Mouse (Mus musculus): ENCODE data around the gene Rnf121. TPM values are rescaled to one million over a fixed set of nuclear protein-coding genes. Genes with fewer than 3 reads are reported as not detected.

The Rnf121 gene
- total RNA-seq, 2 experiments from 2014 or later = 5.0 to 7.5 TPM

DNA sequence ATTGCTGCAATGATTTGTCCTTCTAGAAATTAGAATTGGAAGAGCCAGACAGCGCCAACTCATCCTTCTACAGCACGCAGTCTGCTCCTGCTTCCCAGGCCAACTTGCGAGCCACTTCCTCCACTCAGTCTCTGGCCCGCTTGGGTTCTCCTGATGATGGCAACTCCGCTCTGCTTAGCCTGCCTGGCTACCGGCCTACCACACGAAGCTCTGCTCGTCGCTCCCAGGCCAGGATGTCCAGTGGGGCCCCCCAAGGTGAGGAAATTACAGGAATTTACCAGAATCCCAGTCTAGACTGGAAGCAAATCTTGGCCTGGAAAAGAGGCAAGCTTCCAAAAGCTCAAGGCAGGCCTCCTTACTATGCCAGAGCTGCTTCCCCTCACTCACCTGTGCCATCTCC lies 53.4 kb downstream of the Rnf121 start:
- no peak for ATAC-seq (replicated peaks; ENCODE audit: low FRiP score, poor library complexity, severe bottlenecking)

DNA sequence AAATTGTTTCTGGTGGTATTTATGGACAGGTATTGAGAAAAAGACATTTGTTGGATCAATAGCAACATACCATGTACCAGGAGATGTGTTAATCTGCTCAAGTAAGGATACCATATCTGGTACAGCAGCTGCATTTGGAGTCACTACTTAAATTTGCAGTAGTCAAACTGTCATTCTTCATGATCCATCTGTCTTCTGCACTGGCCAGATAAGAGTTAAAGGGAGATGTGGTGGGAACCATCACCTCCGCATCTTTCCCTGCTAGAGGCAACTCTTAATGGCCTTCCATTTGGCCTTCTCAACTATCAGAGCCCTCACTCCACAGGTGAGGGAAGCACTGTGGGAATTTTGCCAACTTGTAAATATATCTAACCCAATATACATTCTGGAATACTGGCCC lies 58.7 kb downstream of the Rnf121 start:
- peak; percentile 68 for ATAC-seq (replicated peaks; ENCODE audit: low FRiP score, poor library complexity, severe bottlenecking)

DNA sequence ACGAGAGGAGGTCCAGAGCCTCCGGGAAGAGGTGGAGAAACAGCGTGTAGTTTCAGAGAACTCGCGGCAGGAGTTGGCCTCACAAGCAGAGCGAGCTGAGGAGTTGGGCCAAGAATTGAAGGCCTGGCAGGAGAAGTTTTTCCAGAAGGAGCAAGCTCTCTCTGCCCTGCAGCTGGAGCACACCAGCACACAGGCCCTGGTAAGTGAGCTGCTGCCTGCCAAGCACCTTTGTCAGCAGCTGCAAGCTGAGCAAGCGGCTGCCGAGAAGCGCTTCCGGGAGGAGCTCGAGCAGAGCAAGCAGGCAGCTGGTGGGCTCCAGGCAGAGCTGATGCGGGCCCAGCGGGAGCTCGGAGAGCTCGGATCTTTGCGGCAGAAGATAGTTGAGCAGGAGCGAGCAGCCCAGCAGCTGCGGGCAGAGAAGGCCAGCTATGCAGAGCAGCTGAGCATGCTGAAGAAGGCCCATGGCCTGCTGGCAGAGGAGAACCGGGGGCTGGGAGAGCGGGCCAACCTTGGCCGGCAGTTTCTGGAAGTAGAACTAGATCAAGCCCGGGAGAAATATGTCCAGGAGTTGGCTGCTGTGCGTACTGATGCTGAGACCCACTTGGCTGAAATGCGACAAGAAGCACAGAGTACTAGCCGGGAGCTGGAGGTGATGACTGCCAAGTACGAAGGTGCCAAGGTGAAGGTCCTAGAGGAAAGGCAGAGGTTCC lies 64.2 kb downstream of the Rnf121 start:
- ATAC-seq (replicated peaks; ENCODE audit: low FRiP score, poor library complexity, severe bottlenecking) = no peak

DNA sequence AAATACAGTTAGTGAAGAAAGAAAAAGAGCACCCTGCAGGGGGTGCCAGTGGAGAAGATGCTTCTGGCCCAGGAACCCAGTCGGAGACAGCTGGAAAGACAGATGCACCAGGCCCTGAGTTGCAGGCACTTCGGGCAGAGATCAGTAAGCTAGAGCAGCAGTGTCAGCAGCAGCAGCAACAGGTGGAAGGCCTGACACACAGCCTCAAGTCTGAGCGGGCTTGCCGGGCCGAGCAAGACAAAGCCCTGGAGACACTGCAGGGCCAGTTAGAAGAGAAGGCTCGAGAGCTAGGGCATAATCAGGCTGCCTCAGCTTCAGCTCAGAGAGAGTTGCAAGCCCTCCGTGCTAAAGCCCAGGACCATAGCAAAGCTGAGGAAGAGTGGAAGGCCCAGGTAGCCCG lies 65.0 kb downstream of the Rnf121 start:
- ATAC-seq (replicated peaks; ENCODE audit: low FRiP score, poor library complexity, severe bottlenecking) = no peak

DNA sequence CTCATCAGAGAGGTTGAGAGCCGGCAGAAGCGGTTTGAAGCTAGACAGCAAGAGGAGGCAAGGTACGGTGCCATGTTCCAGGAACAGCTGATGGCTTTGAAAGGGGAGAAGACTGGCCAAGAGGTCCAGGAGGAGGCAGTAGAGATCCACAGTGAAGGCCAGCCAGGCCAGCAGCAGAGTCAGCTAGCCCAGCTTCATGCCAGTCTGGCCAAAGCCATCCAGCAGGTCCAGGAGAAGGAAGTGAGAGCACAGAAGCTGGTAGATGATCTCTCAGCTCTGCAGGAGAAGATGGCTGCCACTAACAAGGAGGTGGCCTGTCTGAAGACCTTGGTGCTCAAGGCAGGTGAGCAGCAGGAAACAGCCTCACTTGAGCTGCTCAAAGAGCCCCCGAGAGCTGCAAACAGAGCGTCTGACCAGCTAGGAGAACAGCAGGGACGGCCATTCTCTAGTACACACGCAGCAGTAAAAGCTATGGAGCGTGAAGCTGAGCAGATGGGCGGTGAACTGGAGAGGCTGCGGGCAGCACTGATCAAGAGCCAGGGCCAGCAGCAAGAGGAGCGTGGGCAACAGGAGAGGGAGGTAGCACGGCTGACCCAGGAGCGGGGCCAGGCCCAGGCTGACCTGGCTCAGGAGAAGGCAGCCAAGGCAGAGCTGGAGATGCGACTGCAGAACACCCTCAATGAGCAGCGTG lies 65.7 kb downstream of the Rnf121 start:
- no peak for ATAC-seq (replicated peaks; ENCODE audit: low FRiP score, poor library complexity, severe bottlenecking)

DNA sequence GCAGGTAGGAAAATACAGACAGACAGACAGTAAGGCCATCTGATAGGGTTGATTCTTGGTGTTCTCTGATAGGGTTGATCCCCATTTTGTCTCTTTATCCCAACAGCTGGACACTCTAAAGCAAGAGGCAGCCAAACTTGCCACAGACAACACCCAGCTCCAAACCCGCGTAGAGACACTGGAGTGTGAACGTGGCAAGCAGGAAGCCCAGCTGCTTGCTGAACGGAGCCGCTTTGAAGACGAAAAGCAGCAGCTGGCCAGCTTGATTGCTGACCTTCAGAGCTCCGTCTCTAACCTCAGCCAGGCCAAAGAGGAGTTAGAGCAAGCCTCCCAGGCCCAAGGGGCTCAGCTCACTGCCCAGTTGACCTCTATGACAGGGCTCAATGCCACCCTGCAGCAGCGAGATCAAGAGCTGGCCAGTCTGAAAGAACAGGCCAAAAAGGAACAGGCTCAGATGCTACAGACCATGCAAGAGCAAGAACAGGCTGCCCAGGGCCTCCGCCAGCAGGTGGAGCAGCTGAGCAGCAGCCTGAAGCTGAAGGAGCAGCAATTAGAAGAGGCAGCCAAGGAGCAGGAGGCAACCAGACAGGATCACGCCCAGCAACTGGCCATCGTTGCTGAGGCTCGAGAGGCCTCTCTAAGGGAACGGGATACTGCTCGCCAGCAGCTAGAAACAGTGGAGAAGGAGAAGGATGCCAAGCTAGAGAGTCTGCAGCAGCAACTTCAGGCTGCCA lies 66.9 kb downstream of the Rnf121 start:
- peak; percentile 64 for ATAC-seq (replicated peaks; ENCODE audit: low FRiP score, poor library complexity, severe bottlenecking)

DNA sequence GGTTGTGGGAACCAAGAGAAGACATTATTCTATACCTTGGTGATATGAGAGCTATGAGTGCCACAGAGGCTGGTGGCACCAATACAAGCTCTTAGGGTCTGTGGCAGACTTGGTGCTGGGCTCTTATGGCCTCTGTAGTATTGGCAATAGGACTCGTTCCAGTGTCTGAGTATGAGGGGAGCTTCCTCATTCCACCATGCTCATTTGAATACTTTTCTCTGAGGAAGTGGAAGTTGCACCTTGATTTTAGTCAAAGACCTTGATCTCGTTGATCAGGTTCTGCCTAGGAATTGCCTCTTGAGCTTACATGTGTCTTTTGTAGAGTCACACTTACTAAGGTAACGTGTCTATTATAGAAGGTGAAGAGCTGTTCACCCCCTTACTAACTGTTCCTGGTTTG lies 71.0 kb downstream of the Rnf121 start:
- no peak for ATAC-seq (replicated peaks; ENCODE audit: low FRiP score, poor library complexity, severe bottlenecking)

DNA sequence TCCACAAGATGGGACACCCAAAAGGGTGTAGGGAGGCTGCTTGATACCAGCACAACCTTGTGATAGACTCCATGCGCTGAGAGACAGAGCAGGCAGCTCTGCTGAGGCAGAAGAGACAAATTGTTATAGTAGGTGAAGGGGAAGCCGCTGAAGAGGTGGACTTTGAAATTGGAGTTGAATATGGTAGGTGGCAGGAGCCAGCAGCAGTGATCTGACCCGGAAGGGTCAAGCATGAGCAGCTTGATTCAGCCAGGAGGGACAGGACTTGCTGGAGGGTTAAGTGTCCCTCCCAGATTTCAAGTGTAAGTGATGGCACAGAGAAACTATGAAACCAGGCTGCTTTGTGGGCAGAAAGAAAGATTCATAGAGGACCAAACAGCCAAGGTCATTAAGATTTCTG lies 80.2 kb downstream of the Rnf121 start:
- no peak for ATAC-seq (replicated peaks; ENCODE audit: low FRiP score, poor library complexity, severe bottlenecking)

DNA sequence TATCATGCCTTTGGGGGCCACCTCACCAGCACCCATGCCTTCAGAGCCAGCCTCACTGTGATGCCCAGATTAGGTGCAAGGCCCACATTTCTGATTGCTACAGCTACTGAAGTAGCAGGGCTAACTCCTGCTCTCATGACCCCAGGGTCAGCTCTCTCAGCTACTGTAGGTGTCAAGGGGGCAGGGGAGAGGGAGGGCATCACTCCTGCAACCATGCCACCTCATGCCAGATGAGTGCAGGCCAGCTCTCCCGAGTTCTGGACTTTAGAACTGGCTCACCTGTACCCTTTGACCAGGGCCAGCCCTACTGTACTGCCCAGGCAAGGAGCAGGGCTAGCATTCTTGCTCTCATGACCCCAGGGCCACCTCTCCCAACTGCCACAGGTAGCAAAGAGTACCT lies 82.5 kb downstream of the Rnf121 start:
- ATAC-seq (replicated peaks; ENCODE audit: low FRiP score, poor library complexity, severe bottlenecking) = 0 out of 2 replicates have a peak, but pooled peaks have one; percentile 12

DNA sequence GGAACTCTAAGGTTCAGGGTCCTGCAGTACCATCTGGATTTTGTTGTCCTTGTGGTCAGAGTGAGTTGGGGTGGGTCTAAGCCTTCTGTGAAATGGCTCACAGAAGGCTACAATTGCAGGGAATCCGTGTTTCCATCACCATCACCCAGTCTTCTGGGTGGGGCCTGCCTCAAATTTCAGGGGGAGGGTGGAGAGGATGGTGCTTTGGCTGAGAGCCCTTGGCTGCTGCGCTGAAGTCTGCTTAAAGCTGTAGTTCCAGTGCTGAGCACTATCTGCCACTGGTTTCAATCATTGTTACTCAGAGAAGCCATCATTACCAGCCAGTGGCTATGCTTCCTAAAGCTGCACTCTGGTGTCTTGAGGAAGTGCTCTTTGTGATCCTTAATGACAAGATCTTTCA lies 90.8 kb downstream of the Rnf121 start:
- ATAC-seq (replicated peaks; ENCODE audit: low FRiP score, poor library complexity, severe bottlenecking) = no peak

DNA sequence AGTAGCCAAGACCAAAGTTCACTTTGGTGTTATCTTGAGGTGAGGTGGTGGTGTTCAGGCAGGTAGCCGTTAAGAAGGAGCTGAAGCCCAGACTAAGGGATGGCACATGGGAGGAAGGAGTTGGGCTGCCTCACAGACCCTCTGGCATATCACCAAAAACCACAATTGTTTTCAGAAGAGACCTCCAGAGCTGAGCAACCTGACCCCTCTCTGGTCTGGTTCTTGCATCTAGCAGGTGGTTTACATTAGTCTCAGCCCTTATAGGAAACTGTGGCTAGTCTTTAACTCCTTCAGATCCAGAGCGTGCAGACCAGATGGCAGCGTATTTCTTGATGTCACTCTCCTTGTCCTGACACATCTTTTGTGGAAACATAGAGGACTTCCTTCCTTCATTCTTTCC lies 91.5 kb downstream of the Rnf121 start:
- ATAC-seq (replicated peaks; ENCODE audit: low FRiP score, poor library complexity, severe bottlenecking) = no peak

DNA sequence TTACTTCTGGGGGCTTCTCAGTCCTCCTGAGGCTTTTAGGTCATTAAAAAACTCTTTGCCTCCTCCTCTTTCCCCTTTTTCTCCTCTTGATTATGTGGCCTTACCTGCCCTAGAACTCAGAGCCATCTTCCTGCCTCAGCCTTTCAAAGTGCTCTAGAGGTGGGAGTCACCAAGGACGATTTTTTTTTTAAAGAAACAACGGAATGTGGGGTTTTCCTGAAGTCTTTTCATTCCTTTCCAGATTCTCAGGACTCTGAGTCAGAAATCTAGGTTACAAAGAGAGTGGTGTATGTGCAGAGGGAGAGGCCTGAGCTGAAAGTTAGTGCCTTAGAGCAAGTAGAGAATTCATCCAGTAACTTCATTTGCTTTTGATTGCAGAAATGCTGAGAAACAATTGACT lies 93.5 kb downstream of the Rnf121 start:
- no peak for ATAC-seq (replicated peaks; ENCODE audit: low FRiP score, poor library complexity, severe bottlenecking)

DNA sequence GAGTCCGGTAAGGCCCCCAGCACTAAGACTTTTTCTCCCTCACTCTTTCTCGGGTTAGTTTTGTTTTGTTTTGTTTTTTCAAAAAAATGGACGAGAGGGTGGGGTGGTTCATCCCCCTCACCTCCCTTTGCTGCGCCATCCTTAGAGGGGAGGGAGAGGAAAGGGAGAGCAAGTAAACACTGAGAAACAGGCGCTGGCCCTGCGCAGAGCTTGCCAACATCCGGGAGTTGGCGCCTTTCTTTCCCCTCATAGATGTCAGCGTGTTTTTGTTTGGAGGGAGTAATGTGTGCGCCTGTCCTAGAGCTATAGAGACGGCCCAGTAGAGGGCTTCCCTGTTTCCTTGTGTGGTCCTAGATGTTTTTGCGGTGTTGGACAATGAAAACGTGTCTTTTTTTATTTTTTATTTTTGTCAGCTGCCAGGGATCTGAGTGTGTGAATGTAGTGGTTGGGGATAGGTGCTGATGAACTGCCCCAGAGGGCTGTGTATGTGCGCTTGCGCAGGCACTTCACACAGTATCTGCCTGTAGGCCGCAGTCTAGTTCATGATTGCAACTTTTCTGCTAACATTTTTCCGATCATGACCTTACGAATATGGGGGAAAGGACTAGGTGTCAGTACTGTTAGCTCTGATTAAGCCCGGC lies 94.3 kb downstream of the Rnf121 start:
- ATAC-seq (replicated peaks; ENCODE audit: low FRiP score, poor library complexity, severe bottlenecking) = 0 out of 2 replicates have a peak, but pooled peaks have one; percentile 33

DNA sequence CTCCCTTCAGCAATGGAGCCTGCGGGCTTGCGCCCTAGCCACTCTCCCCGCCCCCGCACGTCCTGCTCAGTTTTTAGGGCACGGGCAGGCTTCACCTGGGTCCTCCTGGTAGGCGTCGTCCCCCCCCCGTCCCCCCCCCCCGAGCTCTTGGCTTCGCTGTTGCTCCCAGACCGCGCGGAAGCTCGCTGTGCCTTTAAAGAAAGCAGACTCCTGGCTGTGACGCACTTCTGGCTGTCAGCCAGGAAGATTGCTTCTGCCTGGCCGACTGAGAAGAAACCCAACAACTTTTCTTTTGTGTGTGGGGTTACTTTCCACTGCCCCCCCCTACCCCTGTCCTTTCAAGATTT lies 94.9 kb downstream of the Rnf121 start:
- ATAC-seq (replicated peaks; ENCODE audit: low FRiP score, poor library complexity, severe bottlenecking) = peak; percentile 53

DNA sequence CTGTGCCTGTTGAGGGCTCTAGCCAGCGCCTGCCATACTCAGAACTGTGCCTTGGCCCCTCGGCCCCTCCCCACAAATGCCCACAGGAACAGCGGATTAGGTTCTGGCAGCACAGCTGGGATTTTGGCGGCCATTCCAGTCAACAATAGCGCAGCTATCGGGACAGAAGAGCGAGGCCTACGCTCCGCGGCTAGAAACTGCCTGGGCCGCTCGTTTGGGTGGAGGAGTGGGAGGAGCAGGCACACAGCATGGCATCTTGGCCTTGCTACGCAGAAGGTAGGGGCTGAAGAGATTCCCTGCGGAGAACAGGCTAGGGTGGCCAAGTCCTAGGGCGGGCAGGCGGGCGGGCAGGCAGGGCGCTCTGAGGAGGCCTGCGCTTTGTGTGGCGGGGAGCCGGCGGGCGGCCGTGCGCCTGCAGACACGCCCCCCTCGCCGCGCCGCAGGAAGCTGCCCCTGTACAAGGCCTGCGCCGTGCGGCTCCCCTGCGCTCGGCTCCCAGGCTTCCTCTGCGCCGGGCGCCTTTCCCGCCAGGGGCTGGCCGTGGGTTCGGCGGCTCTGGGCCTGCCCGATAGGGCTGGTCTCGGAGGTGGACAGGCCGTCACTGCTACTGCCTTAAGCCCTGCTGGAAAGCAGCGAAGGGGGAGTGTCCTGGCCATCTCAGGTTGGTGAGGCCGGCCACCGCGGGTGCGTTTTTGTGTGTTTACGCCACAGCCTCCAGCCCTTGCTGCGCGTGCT lies 95.4 kb downstream of the Rnf121 start:
- ATAC-seq (replicated peaks; ENCODE audit: low FRiP score, poor library complexity, severe bottlenecking) = peak; percentile 60

Other genes starting within 250 kb of the Rnf121 start
- not detected in 2 replicates for gene Phox2a, start 247.2 kb downstream of the Rnf121 start, total RNA-seq (2015; ENCODE audit: low replicate concordance)
- not detected in 2 replicates for gene Phox2a, start 247.2 kb downstream of the Rnf121 start, total RNA-seq (2017; ENCODE audit: low replicate concordance)
- 6.1 and 18.9 TPM in 2 replicates for gene Inppl1, start 227.2 kb downstream of the Rnf121 start, total RNA-seq (2015; ENCODE audit: low replicate concordance)
- 0.68 and 2.2 TPM in 2 replicates for gene Inppl1, start 227.2 kb downstream of the Rnf121 start, total RNA-seq (2017; ENCODE audit: low replicate concordance)
- 1.1 and 10.9 TPM in 2 replicates for gene Folr2, start 208.3 kb downstream of the Rnf121 start, total RNA-seq (2015; ENCODE audit: low replicate concordance)
- 2.3 TPM in 1 of 2 replicates, not detected in the other for gene Folr2, start 208.3 kb downstream of the Rnf121 start, total RNA-seq (2017; ENCODE audit: low replicate concordance)
- 51.9 and 60.8 TPM in 2 replicates for gene Anapc15, start 201.8 kb downstream of the Rnf121 start, total RNA-seq (2015; ENCODE audit: low replicate concordance)
- gene Anapc15, start 201.8 kb downstream of the Rnf121 start, total RNA-seq (2017; ENCODE audit: low replicate concordance) = 34.3 and 39.8 TPM in 2 replicates
- not detected in 2 replicates for gene Folr1, start 194.7 kb downstream of the Rnf121 start, total RNA-seq (2015; ENCODE audit: low replicate concordance)
- gene Folr1, start 194.7 kb downstream of the Rnf121 start, total RNA-seq (2017; ENCODE audit: low replicate concordance) = not detected in 2 replicates
- 26.8 and 44.7 TPM in 2 replicates for gene Lamtor1, start 159.6 kb downstream of the Rnf121 start, total RNA-seq (2015; ENCODE audit: low replicate concordance)
- gene Lamtor1, start 159.6 kb downstream of the Rnf121 start, total RNA-seq (2017; ENCODE audit: low replicate concordance) = 19.9 and 28.5 TPM in 2 replicates
- gene Tomt, start 159.1 kb downstream of the Rnf121 start, total RNA-seq (2015; ENCODE audit: low replicate concordance) = not detected in 2 replicates
- gene Tomt, start 159.1 kb downstream of the Rnf121 start, total RNA-seq (2017; ENCODE audit: low replicate concordance) = not detected in 2 replicates
- gene Lrrc51, start 131.6 kb downstream of the Rnf121 start, total RNA-seq (2015; ENCODE audit: low replicate concordance) = 6.1 TPM in 1 of 2 replicates, not detected in the other
- gene Lrrc51, start 131.6 kb downstream of the Rnf121 start, total RNA-seq (2017; ENCODE audit: low replicate concordance) = 4.6 TPM in 1 of 2 replicates, not detected in the other
- gene Numa1, start 131.4 kb downstream of the Rnf121 start, total RNA-seq (2015; ENCODE audit: low replicate concordance) = 177 and 218 TPM in 2 replicates
- 324 and 405 TPM in 2 replicates for gene Numa1, start 131.4 kb downstream of the Rnf121 start, total RNA-seq (2017; ENCODE audit: low replicate concordance)
- gene Il18bp, start 46.8 kb downstream of the Rnf121 start, total RNA-seq (2015; ENCODE audit: low replicate concordance) = 10.1 and 23.5 TPM in 2 replicates
- 3.7 and 10.2 TPM in 2 replicates for gene Il18bp, start 46.8 kb downstream of the Rnf121 start, total RNA-seq (2017; ENCODE audit: low replicate concordance)
- gene Xndc1, start within 50 bp of the Rnf121 start, total RNA-seq (2015; ENCODE audit: low replicate concordance) = 22.7 and 23.1 TPM in 2 replicates
- gene Xndc1, start within 50 bp of the Rnf121 start, total RNA-seq (2017; ENCODE audit: low replicate concordance) = 10.2 and 22.6 TPM in 2 replicates
- gene Xntrpc, start 244 bp upstream of the Rnf121 start, total RNA-seq (2015; ENCODE audit: low replicate concordance) = 1.3 TPM in 1 of 2 replicates, not detected in the other
- gene Xntrpc, start 244 bp upstream of the Rnf121 start, total RNA-seq (2017; ENCODE audit: low replicate concordance) = 0.61 and 1.0 TPM in 2 replicates
- gene Trpc2, start 17.6 kb upstream of the Rnf121 start, total RNA-seq (2015; ENCODE audit: low replicate concordance) = 2.5 TPM in 1 of 2 replicates, not detected in the other
- gene Trpc2, start 17.6 kb upstream of the Rnf121 start, total RNA-seq (2017; ENCODE audit: low replicate concordance) = 0.83 TPM in 1 of 2 replicates, not detected in the other
- not detected in 2 replicates for gene Art1, start 36.3 kb upstream of the Rnf121 start, total RNA-seq (2015; ENCODE audit: low replicate concordance)
- gene Art1, start 36.3 kb upstream of the Rnf121 start, total RNA-seq (2017; ENCODE audit: low replicate concordance) = not detected in 2 replicates
- not detected in 2 replicates for gene Art5, start 44.0 kb upstream of the Rnf121 start, total RNA-seq (2015; ENCODE audit: low replicate concordance)
- not detected in 2 replicates for gene Art5, start 44.0 kb upstream of the Rnf121 start, total RNA-seq (2017; ENCODE audit: low replicate concordance)
- gene Chrna10, start 51.4 kb upstream of the Rnf121 start, total RNA-seq (2015; ENCODE audit: low replicate concordance) = not detected in 2 replicates
- gene Chrna10, start 51.4 kb upstream of the Rnf121 start, total RNA-seq (2017; ENCODE audit: low replicate concordance) = not detected in 2 replicates
- 63.8 and 64.6 TPM in 2 replicates for gene Nup98, start 144.7 kb upstream of the Rnf121 start, total RNA-seq (2015; ENCODE audit: low replicate concordance)
- 53.6 and 64.2 TPM in 2 replicates for gene Nup98, start 144.7 kb upstream of the Rnf121 start, total RNA-seq (2017; ENCODE audit: low replicate concordance)
- 15.1 and 31.4 TPM in 2 replicates for gene Pgap2, start 144.7 kb upstream of the Rnf121 start, total RNA-seq (2015; ENCODE audit: low replicate concordance)
- gene Pgap2, start 144.7 kb upstream of the Rnf121 start, total RNA-seq (2017; ENCODE audit: low replicate concordance) = 6.5 and 16.3 TPM in 2 replicates
- gene Rhog, start 190.6 kb upstream of the Rnf121 start, total RNA-seq (2015; ENCODE audit: low replicate concordance) = 125 and 176 TPM in 2 replicates
- 27.1 and 35.6 TPM in 2 replicates for gene Rhog, start 190.6 kb upstream of the Rnf121 start, total RNA-seq (2017; ENCODE audit: low replicate concordance)
- gene Stim1, start 202.3 kb upstream of the Rnf121 start, total RNA-seq (2015; ENCODE audit: low replicate concordance) = 28.9 and 31.7 TPM in 2 replicates
- 45.2 and 72.3 TPM in 2 replicates for gene Stim1, start 202.3 kb upstream of the Rnf121 start, total RNA-seq (2017; ENCODE audit: low replicate concordance)

All from erythroid progenitor cell, adult 5-6 weeks (primary cell).